Comparison of ENCODE assay signal across 8 mouse cellular contexts in genomic region chr9:75719952-75720687, GRCm38 (mm10). TPM values are rescaled to one million over a fixed set of nuclear protein-coding genes. Genes with fewer than 3 reads are reported as not detected.
A peak's percentile ranks its signal among the peaks of the same experiment; 100 is the strongest.
DNase-seq lines count a peak whose midpoint lies in the region; ATAC-seq and TF ChIP-seq lines count a peak whose summit lies in the region.

No protein-coding gene starts in this region.

- peak; percentile 74; the same call in 1 of the 2 replicates for TF ChIP-seq CTCF in small intestine, adult 2 months (IDR thresholded peaks at IDR 0.05; ENCODE audit: extremely low read depth, insufficient read length, insufficient replicate concordance, low read depth, low read length)

- TF ChIP-seq POLR2A in small intestine, adult 2 months (IDR thresholded peaks at IDR 0.05; ENCODE audit: low read depth, low read length) = no peak

- H3K4me2 ChIP-seq in hindbrain, embryonic 16.5 days (ENCODE audit: low read length) = no peak overlapping the region

- H3K9ac ChIP-seq in hindbrain, embryonic 16.5 days (ENCODE audit: low read depth, low read length) = no peak overlapping the region

- no peaks in the 10 kb centered on the region for H3K4me1 ChIP-seq in hindbrain, embryonic 16.5 days (ENCODE audit: control insufficient read depth, insufficient read depth, low read depth, low read length)
- H3K4me1 ChIP-seq in small intestine, adult 2 months (ENCODE audit: control insufficient read depth, insufficient read depth, insufficient read length, low read length) = no peaks in the 10 kb centered on the region

- no peak overlapping the region for H3K27ac ChIP-seq in hindbrain, embryonic 16.5 days (ENCODE audit: low read depth, low read length)
- H3K27ac ChIP-seq in small intestine, adult 2 months (ENCODE audit: insufficient read depth, low read depth, low read length) = no peak overlapping the region

- H3K4me3 ChIP-seq in hindbrain, embryonic 16.5 days (ENCODE audit: low read length) = no peak overlapping the region
- H3K4me3 ChIP-seq in small intestine, adult 2 months (ENCODE audit: low read depth, low read length) = no peak overlapping the region

- H3K36me3 ChIP-seq in hindbrain, embryonic 16.5 days (ENCODE audit: control insufficient read depth, insufficient read depth, low read length) = no peaks in the 10 kb centered on the region
- no peaks in the 10 kb centered on the region for H3K36me3 ChIP-seq in small intestine, adult 2 months (ENCODE audit: control insufficient read depth, insufficient read depth, low read length)

- ATAC-seq in CD4-positive, CD25-positive, alpha-beta regulatory T cell, adult 4 months = no peak
- ATAC-seq in hindbrain, embryonic 16.5 days = peak; percentile 77

- H3K9me3 ChIP-seq in hindbrain, embryonic 16.5 days (ENCODE audit: control insufficient read depth, low read length) = no peaks in the 10 kb centered on the region

- DNase-seq in CD4-positive, CD25-positive, alpha-beta regulatory T cell, adult 2 months (ENCODE audit: low read depth, low spot score) = peak; percentile 75
- DNase-seq in cerebellum, adult 8-10 months = peak; percentile 63
- DNase-seq in forelimb bud, embryonic 11.5 days (ENCODE audit: low read depth, low spot score) = peak; percentile 81
- DNase-seq in left cerebral cortex, adult 8-10 months (ENCODE audit: low spot score in 2 of 2) = peak; percentile 13 to 15
- DNase-seq in mesoderm, embryonic 11.5 days (ENCODE audit: low read depth, low spot score) = peak; percentile 79

- H3K27me3 ChIP-seq in hindbrain, embryonic 16.5 days (replicated peaks; ENCODE audit: control insufficient read depth, insufficient read depth, low read length) = no peaks in the 10 kb centered on the region
- no peaks in the 10 kb centered on the region for H3K27me3 ChIP-seq in small intestine, adult 2 months (ENCODE audit: control insufficient read depth, insufficient read depth, low read length)

- WGBS in hindbrain, embryonic 16.5 days = 43% methylated on average over 11 of the region's 11 CpGs
- 35% methylated on average over 11 of the region's 11 CpGs for WGBS in small intestine, adult 2 months

RNA-seq across cellular contexts. Expression of gene Scg3, which starts 36.3 kb away (rescaled TPM):
- not detected for polyA plus RNA-seq in CD4-positive, CD25-positive, alpha-beta regulatory T cell, adult 4 months (2017; shearing (Covaris generic))
- polyA plus RNA-seq in hindbrain, embryonic 16.5 days (2015; fragmentation: Nextera tagmentation; extraction: Ambion mirVana) = 123 and 125 TPM in 2 replicates
- 100 to 1,000 TPM; 280 to 302 (median 285) TPM for total RNA-seq in left cerebral cortex, adult 8-10 months (2022)
- polyA plus RNA-seq in small intestine, adult 2 months (2012; rRNA removed) = 1.9 and 6.0 TPM in 2 replicates

RNA-seq across cellular contexts. Expression of gene Bmp5, which starts 55.0 kb away (rescaled TPM):
- not detected for polyA plus RNA-seq in CD4-positive, CD25-positive, alpha-beta regulatory T cell, adult 4 months (2017; shearing (Covaris generic))
- polyA plus RNA-seq in hindbrain, embryonic 16.5 days (2015; fragmentation: Nextera tagmentation; extraction: Ambion mirVana) = 2.7 and 2.9 TPM in 2 replicates
- total RNA-seq in left cerebral cortex, adult 8-10 months (2022) = 1 to 10 TPM; 1.2 to 1.7 (median 1.3) TPM
- polyA plus RNA-seq in small intestine, adult 2 months (2012; rRNA removed) = 0.84 and 1.9 TPM in 2 replicates

Comparison
In these comparisons a context has a peak if more than half of its experiments do, and no peak if none do; other contexts are left out.
1. DNase-seq: peak in every context shown above with its lines; median percentile 81 in forelimb bud, embryonic 11.5 days; 79 in mesoderm, embryonic 11.5 days; 75 in CD4-positive, CD25-positive, alpha-beta regulatory T cell, adult 2 months; 63 in cerebellum, adult 8-10 months; 14 in left cerebral cortex, adult 8-10 months.
2. RNA of gene Scg3, which starts 36.3 kb away (polyA plus RNA-seq): 123 to 125 TPM in hindbrain, embryonic 16.5 days; 1.9 to 6.0 TPM in small intestine, adult 2 months and not detected in CD4-positive, CD25-positive, alpha-beta regulatory T cell, adult 4 months; every median in the first group is over 10 times any median in the second.